Mouse (Mus musculus) embryo, embryonic 11.5 days (tissue): ENCODE results near the gene Xpnpep3.

Experiments
- DNase-seq: peaks from one replicate; pipeline ENCODE4 v3.0.0-alpha.2; 2012; ENCODE audit warnings: low read depth, low spot score

The Xpnpep3 gene

DNA sequence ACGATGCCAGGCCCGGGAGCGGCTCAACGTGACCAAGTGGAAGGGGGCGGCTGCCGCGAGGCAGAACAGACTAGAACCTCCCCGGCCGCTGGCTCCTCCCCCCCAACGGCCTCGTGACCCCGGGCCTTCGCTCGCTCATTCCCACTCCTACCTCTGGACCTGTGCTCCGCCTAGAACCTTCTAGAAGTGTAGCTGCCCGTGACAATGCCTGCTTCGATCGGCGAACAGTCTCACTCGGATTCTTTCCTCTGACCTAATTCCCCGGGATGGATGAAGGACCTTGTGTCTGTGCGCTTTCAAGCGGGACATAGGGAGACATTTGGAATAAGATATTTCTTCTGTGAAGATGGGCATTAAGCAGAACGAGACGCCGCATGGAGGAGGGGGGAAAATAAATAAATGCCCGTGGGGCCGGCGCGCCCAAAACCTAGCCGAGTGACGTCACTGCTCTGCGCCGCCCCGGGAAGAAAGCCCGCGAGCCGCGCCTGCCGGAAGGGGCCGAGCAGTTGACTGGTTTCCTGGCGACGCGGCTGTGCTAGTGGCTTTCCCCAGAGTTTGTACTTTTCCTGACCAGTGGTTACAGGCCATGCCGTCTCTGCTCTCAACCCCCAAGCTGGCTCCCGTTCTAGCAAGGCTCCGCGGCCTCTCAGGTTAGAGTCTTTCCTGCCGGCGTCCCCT, at the start of gene Xpnpep3, which contains the start of gene St13:
Xpnpep3 (plus strand) TSS at position 501 of the 678 bp plus-strand sequence.
St13 (minus strand) TSS at position 440 of the 678 bp plus-strand sequence.
- DNase-seq: peak; percentile 90

DNA sequence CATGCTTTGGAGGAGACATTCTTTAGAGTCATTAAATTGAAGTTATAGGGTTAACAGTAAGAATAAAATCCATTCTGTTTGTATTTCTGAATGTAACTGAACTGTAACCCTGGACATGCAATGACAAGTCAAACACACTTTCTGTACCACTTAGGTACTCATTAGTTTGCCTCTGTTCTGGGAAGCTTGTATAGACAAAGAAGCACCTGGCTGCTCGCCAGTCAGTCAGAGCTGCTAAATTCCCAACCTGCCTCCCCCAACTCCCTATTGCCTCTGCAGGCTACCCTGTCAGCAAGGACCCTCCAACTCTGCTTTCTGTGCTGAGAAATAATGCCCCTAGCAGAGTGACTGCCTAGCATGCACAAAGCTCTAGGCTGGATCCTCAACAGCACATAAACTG, 49.5 kb upstream of the Xpnpep3 start:
- DNase-seq: no peak

GRCm38 (mm10) chr15:81352638-81353037, 47.3 kb upstream of the Xpnpep3 start:
- no peak for DNase-seq

GRCm38 (mm10) chr15:81355146-81355761, 44.7 kb upstream of the Xpnpep3 start:
- peak; percentile 35 for DNase-seq

DNA sequence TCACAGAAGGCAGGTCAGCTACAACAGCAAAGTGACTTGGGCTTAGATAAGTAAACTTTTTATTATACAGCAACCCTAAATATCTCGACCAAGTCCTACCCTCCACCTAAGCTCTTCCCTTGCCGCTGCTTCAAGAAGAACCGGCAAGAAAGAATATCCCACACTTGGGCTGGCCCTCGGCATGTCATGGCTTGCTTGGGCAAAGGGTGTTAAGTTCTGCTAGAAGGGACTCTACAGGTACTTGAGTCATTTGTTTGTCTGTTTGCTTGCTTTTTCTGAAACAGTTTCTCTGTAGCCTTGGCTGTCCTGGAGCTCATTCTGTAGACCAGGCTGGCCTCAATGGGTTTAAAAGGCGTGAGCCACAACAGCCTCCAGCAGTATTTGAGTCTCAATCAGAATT, 43.0 kb upstream of the Xpnpep3 start:
- DNase-seq: no peak

DNA sequence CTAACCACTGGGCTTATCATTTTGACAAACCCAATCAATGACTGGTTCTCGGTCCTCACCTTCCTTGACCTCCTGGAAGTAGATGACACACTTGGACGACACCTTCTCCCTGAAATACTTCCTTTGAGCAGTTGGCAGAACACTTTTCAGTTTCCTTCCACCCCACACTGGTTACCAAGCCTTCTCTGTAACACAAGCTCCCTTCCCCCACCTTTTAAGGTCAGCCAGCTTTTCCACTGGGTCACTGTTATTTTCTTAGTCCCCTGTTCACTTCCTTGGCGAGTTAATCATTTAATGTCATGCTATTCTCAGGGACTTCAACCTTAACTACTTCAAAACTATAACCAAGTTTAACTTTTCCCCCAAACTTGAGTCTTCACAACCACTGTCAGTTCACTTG, 41.0 kb upstream of the Xpnpep3 start:
- DNase-seq: no peak

DNA sequence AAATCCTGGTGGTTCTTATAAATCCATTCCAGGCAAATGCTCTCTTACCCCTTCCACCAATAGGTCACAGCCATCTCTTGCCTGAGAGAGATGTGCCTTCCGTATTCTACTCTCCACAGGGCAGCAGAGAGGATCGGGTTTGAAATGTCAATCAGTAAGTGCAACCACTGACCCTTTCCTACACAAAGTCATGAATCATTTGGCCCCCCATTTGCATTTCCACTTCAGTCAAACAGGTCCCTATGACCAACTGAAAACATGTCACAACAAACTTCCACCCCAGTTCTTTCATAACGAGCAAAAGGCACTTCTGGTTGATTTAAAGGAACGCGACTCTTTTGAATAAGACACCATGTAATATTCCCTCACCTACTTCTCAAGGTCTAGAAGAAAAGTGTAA, 40.5 kb upstream of the Xpnpep3 start:
- DNase-seq: no peak

GRCm38 (mm10) chr15:81360345-81361021, 39.5 kb upstream of the Xpnpep3 start, which contains the start of gene Slc25a17:
Gene Slc25a17, minus strand, starts transcription at chr15:81360812.
- DNase-seq: peak; percentile 93

DNA sequence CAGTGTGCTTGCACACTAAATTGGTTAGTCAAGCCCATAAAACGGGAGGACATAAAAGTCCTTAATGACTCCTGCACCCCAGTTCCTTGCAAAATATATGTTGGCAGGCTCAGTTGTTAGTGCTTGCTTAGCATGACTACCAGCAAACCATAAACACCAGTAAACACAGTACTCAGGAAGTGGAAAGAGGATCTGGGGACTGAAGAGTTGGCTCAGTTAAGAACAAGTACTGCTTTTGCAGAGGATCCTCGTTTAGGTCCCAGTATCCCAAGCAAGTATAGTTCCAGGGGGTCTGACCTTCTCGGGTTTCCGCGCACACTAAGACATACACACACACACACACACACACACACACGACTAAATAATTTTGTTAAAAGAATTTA, 38.9 kb upstream of the Xpnpep3 start:
- DNase-seq: no peak

DNA sequence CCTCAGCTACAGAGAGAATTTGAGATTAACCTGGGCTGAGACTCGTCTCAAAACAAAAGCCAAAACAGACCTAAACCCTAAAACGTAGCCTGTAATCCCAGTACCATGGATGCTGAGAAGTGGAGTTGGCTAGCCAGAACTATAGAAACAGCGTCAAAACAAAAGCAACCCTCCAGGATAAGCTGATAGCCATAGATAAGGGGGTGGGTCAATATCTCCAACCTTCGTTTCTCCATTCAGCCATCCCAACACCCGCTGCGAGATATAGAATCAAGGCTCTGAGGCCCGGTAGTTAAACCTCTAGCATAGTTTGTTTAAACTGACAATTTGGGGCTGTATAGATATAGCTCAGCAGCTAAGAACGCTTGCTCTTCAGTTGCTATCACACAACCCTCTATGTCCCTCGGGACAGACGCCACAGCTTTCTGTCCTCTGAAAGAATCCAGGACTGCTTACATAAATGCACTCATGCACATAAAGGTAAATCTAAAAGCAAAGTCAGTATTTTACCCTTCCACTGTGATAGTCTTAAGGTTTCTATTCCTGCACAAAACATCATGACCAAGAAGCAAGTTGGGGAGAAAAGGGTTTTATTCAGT, 38.4 kb upstream of the Xpnpep3 start:
- DNase-seq: no peak

- no peak for DNase-seq
Measured at GRCm38 (mm10) chr15:81362501-81362900, 37.4 kb upstream of the Xpnpep3 start.

DNA sequence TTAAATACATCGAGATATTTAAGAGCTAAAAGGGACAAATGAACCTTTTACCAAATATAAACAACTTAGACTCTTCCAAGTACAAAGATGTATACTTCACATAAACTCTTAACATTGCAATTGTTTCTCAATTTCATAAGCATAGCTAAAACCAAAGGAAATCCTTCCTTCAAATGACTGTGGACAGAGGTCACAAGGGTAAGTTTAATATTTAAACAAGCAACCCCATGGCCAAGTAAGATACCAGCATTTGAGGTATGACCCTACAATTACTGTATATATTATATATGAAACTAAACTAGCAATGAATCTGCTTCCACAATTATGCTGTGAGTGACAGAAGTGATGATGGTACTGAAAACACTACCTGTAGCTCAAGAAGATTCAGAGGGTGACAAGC, 35.7 kb upstream of the Xpnpep3 start:
- DNase-seq: no peak

DNA sequence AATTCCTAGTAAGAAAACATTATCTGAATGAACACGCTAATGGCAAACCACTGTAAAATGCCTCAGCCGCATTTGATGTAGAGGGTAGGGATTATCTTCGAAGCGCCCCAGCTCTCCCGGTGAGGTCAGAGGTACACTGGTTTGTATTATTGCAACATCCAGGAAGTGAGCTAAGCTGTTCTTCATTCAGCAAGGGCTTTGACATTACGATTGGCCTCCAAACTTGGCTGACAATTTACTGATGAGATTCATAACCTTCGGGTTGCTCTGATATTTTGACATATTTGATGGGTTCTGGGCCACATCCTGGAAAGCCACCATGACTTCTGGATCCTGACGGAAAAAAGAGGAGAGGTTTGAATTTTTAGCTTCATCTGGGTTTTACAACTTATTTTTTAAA, 34.7 kb upstream of the Xpnpep3 start:
- DNase-seq: no peak

- DNase-seq: no peak
Measured at GRCm38 (mm10) chr15:81366241-81366640, 33.7 kb upstream of the Xpnpep3 start.

- no peak for DNase-seq
Measured at GRCm38 (mm10) chr15:81368601-81369000, 31.3 kb upstream of the Xpnpep3 start.

GRCm38 (mm10) chr15:81370356-81370755, 29.6 kb upstream of the Xpnpep3 start:
- DNase-seq: no peak

- no peak for DNase-seq
Measured at GRCm38 (mm10) chr15:81374621-81375020, 25.3 kb upstream of the Xpnpep3 start.

- no peak for DNase-seq
Measured at GRCm38 (mm10) chr15:81378845-81379244, 21.1 kb upstream of the Xpnpep3 start.

GRCm38 (mm10) chr15:81386327-81386726, 13.6 kb upstream of the Xpnpep3 start:
- DNase-seq: no peak

GRCm38 (mm10) chr15:81392997-81393396, 6.9 kb upstream of the Xpnpep3 start:
- DNase-seq: no peak

DNA sequence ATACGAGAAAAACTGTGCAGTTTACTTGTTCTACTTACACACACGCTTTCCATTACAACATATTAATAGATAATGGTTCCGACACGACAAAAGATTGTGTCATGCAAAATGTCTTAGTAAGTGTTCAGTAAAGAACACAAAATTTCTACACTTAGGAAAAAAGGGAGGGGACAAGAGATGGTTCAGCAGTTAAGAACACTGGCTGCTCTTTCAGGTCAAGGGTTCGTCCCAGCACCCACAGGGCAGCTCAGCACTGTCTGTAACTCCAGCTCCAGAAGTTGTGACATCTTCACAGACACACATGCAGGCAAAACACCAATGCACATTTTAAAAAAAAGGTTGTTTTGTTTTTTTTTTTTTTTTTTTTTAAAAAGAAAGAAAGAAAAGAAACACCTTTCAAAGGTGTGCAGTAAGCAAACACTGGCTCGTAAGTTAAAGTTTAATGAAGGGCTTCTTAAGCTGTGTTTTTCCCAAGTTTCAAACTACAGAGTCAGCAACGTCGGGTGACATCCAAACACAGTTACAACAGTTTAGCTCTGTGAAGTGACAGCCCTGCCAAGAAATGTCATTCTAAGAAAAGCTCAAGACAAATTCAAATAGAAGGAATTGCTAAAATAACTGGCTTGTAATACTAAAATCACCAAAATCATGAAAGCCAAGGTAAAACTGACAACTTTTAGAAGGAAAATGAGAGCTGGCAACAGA, 5.6 kb upstream of the Xpnpep3 start:
- DNase-seq: no peak

GRCm38 (mm10) chr15:81398189-81398588, 1.7 kb upstream of the Xpnpep3 start:
- DNase-seq: no peak
